Mouse (Mus musculus) ES-Bruce4 (cell line): ENCODE data around the gene Actr8.

Experiments
- CTCF ChIP-seq: IDR thresholded peaks from one replicate; pipeline ENCODE4 v1.8.1; 2011; ENCODE audit warnings: low read depth, low read length
- POLR2A ChIP-seq: IDR thresholded peaks from one replicate; pipeline ENCODE4 v1.8.1; 2011; ENCODE audit warnings: low read length; ENCODE audit not compliant: insufficient read depth

DNA sequence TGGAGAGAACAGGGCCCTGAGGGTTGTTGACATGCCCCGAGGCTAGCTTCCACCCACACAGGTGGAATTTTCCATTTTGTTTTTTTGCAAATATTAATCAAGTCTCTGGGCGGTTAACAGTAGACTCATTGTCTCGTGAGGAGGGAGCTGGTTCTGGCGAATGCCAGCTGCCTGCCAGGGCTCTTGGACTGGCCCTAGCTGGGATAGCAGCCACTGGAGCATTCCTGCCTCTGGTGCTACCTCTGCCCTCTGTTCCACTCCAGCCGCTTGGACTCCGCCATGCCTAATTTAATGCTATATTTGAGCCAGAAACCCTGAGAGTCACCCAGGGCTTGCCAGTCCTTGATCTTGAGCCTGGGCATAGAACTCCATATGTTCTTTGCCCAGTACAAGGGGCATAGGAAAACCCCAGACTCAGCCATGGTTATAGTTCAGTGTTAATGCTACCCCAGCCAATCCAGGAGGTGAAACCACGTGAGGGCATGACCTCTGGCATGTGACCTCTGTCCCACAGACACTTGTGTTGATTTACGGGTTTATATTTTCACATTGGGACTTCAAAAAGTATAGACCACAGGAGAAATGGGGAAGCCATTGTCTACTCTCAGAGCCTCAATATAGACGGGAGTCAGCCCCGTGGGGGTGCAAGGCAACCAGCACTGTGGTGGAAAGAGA lies 33.9 kb downstream of the Actr8 start:
- no peak for TF ChIP-seq POLR2A
- TF ChIP-seq CTCF = no peak
